Mouse (Mus musculus): ENCODE data around the gene Kdm5a. TPM values are rescaled to one million over a fixed set of nuclear protein-coding genes. Genes with fewer than 3 reads are reported as not detected.

Kdm5a gene
- polyA plus RNA-seq, 1 experiment from 2014 or later, result 15.9 TPM

DNA sequence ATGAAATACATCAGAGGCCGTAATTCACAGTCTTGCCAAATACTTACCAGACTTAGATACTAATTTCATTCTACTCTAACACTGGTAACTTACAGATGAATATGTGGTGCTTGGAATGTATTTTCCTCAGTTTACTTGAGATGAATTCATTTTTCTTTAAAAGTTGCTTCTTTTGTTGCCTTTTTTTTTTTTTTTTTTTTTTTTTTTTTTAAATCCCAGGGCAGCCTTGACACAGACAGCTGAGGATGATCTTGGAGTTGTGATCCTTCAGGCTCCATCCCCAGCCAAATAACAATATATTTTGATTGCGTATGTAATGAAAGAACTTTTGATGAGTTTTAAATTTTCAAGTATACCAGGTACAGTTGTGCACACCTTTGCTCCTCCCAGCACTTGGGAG is 1.8 kb upstream of the Kdm5a start:
- H3K27me3 ChIP-seq, result no peaks in the 10 kb centered on the region
- H3K36me3 ChIP-seq (replicated peaks), result peaks cover 6% of the 10 kb centered on the region
- H3K4me1 ChIP-seq (replicated peaks), result peaks cover 29% of the 10 kb centered on the region
- no peak overlapping the region for H3K4me3 ChIP-seq (replicated peaks)
- H3K4me2 ChIP-seq, result no peak overlapping the region
- no peak overlapping the region for H3K9ac ChIP-seq
- 91% methylated on average over 2 of the region's 2 CpGs for WGBS (ENCODE audit: insufficient replicate concordance)
- H3K9me3 ChIP-seq (replicated peaks), result no peaks in the 10 kb centered on the region
- ATAC-seq (ENCODE audit: insufficient read depth), result no peak
- no peak overlapping the region; the same call in 1 of the 2 replicates for H3K27ac ChIP-seq (replicated peaks)

DNA sequence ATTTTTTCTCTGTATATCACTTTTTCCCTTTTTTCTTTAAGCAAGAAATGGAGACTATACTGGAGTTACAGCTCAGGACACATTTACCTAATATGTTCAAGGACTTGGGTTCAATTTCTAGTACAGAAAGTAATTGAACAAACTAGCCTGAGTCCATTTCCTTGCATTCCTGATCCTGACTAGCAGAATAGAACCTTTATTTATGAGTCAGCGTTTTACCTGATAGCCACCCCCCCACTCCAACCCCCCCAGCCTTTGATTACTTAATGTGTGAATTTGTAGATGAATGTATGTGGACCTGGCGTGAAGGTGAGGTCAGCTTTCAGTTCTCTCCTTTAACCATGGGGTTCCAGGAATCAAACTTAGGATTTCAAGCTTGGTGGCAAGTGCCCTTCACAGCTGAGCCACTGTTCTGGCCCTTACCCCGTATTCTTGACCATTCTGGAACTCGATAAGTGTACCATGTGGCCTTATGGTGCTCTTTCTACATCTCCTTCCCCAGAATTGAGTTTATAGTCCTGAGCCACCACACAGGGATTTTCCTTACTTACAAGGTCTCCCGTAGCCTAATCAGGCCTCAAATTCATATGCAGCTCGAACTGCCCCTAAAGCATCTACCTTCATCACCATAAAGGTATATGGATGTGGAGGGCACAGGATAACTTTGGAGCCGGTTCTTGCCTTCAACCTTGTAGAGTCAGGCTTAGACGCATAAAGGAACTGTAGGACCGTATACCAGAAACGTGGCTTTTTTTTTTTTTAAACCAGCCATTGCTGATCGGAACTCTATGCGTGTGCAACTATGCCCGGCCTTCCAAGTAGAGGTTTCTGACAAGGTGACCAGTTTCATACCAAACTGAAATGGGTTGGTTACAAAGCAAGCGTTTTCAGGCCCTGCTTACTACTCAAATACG is 893 bp upstream of the Kdm5a start:
- no peaks in the 10 kb centered on the region for H3K9me3 ChIP-seq (replicated peaks)
- H3K27ac ChIP-seq (replicated peaks), result peak overlapping the region; percentile 94
- H3K4me2 ChIP-seq, result peak overlapping the region; percentile 80
- H3K36me3 ChIP-seq (replicated peaks), result peaks cover 15% of the 10 kb centered on the region
- H3K27me3 ChIP-seq, result no peaks in the 10 kb centered on the region
- ATAC-seq (ENCODE audit: insufficient read depth), result peak; percentile 6; the same call in 1 of the 2 replicates
- 15% methylated on average over 15 of the region's 15 CpGs for WGBS (ENCODE audit: insufficient replicate concordance)
- peak overlapping the region; percentile 88 for H3K9ac ChIP-seq
- peaks cover 26% of the 10 kb centered on the region for H3K4me1 ChIP-seq (replicated peaks)
- peak overlapping the region; percentile 99 for H3K4me3 ChIP-seq (replicated peaks)

DNA sequence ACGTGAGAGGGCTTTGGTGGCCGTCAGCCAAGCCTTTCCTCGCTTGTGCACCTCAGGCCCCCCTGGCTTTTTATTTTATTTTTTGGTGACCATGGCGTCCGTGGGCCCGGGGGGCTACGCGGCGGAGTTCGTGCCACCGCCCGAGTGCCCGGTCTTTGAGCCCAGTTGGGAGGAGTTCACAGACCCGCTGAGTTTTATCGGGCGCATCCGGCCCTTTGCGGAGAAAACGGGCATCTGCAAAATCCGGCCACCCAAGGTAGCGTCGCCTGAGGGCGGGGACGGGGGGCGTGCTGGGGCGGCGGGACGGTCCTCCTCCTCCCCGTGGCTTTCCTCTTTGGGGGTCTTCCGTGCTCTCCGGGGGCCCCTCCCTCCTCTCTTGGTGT is 590 bp downstream of the Kdm5a start:
- Histone ChIP-seq H3K27me3 (no peaks in the 10 kb centered on the region), H3K27ac (replicated peaks) (peak overlapping the region; percentile 94), H3K4me2 (peak overlapping the region; percentile 80), H3K4me1 (replicated peaks) (peaks cover 24% of the 10 kb centered on the region), H3K9me3 (replicated peaks) (no peaks in the 10 kb centered on the region), H3K36me3 (replicated peaks) (peaks cover 30% of the 10 kb centered on the region), H3K9ac (peak overlapping the region; percentile 88), H3K4me3 (replicated peaks) (peak overlapping the region; percentile 99)
- ATAC-seq (ENCODE audit: insufficient read depth), result peak; percentile 36
- WGBS (ENCODE audit: insufficient replicate concordance), result under 1% methylated on average over 31 of the region's 31 CpGs

DNA sequence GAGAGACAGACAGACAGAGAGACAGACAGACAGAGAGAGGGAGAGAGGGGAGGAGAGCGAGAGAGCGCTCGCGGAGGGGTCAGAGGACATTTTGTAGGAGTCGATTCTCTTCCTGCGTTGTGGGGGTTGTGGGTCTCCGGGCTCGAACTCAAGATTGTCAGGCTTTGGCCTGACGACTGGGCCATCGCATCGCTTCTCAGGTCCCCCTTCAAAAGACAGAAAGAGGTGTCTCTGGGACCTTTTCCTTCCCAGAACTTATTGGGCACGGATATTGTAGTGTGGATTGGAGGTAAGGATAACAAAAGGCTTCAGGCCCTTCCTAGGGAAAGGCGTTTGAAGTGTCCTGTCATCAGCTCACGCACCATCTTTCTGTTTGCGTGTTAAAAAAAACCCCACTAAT is 1.1 kb downstream of the Kdm5a start:
- peaks cover 35% of the 10 kb centered on the region for H3K36me3 ChIP-seq (replicated peaks)
- ATAC-seq (ENCODE audit: insufficient read depth), result no peak
- peak overlapping the region; percentile 94 for H3K27ac ChIP-seq (replicated peaks)
- peak overlapping the region; percentile 99 for H3K4me3 ChIP-seq (replicated peaks)
- H3K9ac ChIP-seq, result peak overlapping the region; percentile 88
- no peaks in the 10 kb centered on the region for H3K27me3 ChIP-seq
- peak overlapping the region; percentile 80 for H3K4me2 ChIP-seq
- H3K4me1 ChIP-seq (replicated peaks), result peaks cover 24% of the 10 kb centered on the region
- no peaks in the 10 kb centered on the region for H3K9me3 ChIP-seq (replicated peaks)
- WGBS (ENCODE audit: insufficient replicate concordance), result 2% methylated on average over 15 of the region's 15 CpGs

DNA sequence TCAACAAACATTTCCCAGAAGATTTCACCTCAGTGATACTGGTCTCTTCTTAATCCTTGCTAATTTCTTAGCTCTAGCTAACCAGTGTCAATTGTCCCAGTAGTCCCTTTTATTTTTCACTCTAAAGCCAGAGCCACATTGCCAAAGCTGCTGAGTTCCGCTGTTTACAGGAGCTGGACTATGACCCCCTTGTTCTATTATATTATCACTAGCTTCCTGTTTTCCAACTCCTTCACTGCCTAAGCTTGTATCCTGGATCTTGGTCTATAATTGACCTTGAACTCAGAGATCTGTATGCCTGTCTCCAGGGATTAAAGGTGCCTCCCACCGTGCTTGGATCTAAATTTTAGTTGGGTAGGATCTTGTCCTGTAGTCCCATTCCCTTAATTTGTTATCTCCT is 12.8 kb downstream of the Kdm5a start:
- no peaks in the 10 kb centered on the region for H3K4me1 ChIP-seq (replicated peaks)
- ATAC-seq (ENCODE audit: insufficient read depth), result no peak
- H3K4me2 ChIP-seq, result no peak overlapping the region
- H3K4me3 ChIP-seq (replicated peaks), result no peak overlapping the region
- 73% methylated on average over 2 of the region's 2 CpGs for WGBS (ENCODE audit: insufficient replicate concordance)
- H3K9me3 ChIP-seq (replicated peaks), result no peaks in the 10 kb centered on the region
- peaks cover 84% of the 10 kb centered on the region for H3K36me3 ChIP-seq (replicated peaks)
- H3K9ac ChIP-seq, result no peak overlapping the region
- H3K27me3 ChIP-seq, result no peaks in the 10 kb centered on the region
- no peak overlapping the region for H3K27ac ChIP-seq (replicated peaks)

DNA sequence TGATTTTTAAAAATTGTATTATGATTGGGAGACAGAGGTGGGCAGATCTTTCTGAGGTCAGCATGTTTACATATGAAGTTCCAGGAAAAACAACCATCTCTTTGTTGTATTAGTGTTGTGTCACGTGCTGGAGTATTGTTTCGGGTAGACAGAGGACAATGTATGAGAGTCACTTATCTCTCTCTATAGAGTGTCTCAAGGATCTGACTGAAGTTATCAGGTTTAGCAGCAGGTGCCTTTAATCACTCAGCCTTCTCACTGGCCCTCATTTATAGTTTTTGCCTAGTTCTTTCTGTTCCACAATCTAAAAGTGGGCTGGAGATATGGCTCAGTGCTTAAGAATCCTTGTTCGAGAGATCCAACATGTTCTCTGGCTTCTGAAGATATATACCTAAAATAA is 26.1 kb downstream of the Kdm5a start:
- Histone ChIP-seq H3K4me2 (no peak overlapping the region), H3K4me1 (replicated peaks) (0 out of 2 replicates have a peak, but pooled peaks cover 3% of the 10 kb centered on the region), H3K27me3 (no peaks in the 10 kb centered on the region), H3K9me3 (replicated peaks) (no peaks in the 10 kb centered on the region), H3K9ac (no peak overlapping the region), H3K4me3 (replicated peaks) (no peak overlapping the region), H3K27ac (replicated peaks) (no peak overlapping the region), H3K36me3 (replicated peaks) (peaks cover 80% of the 10 kb centered on the region)
- WGBS (ENCODE audit: insufficient replicate concordance), result 36% methylated on average over 3 of the region's 3 CpGs
- no peak for ATAC-seq (ENCODE audit: insufficient read depth)

DNA sequence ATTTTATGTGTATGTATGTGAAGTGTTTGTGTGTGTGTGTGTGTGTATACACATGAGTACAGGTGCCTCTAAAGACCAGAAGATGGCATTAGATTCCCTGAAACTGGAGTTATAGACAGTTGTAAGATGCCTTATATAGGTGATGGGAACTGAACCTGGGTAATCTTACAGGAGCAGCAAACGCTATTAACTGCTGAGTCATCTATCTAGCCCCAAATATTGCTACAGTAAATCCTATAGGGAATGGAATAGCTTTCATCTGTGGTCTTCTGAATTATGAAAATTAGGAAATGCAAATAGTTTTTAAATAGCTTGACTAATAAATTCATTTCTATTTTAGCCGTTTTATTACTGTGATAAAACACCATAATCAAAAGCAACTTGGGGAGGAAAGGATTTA is 28.9 kb downstream of the Kdm5a start:
- Histone ChIP-seq H3K27ac (replicated peaks) (no peak overlapping the region), H3K27me3 (no peaks in the 10 kb centered on the region), H3K36me3 (replicated peaks) (peaks cover 86% of the 10 kb centered on the region), H3K9ac (no peak overlapping the region), H3K4me3 (replicated peaks) (no peak overlapping the region), H3K4me2 (no peak overlapping the region), H3K4me1 (replicated peaks) (0 out of 2 replicates have a peak, but pooled peaks cover 3% of the 10 kb centered on the region), H3K9me3 (replicated peaks) (no peaks in the 10 kb centered on the region)
- no peak for ATAC-seq (ENCODE audit: insufficient read depth)
- WGBS (ENCODE audit: insufficient replicate concordance), result 75% methylated on average over 2 of the region's 2 CpGs

DNA sequence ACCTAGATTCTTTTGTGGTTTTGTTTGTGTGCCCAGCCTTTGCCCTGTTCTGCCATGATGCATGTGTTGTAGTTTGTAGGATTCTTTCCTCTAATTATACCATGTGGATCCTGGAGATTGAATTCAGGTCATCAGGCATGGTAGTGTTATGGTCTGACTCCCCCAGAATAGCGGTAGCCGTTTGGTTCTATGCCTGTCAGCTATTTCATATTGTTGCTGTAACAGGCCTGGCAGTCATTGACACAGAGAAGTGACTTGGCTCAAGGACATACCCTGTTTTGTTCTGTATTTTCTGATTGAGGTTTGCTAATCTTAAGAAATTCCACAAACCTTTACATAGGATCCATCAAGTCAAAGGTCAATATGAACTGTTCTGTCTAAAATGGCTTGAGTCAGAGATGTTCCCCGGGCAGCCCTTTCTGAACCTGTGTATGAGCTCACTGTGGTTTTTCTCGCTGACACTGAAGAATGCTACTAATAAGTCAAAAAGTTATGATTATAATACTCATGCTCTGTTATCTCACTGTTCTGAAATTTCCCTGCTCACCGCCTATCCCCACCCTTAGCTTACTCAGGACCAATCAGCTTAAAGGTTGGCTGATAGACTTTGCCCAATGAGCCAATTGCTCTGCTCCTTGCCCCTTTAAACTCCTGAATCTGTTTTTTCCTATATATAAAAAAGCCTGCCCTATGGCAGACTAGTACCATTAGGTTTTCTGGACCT is 31.9 kb downstream of the Kdm5a start:
- no peak for ATAC-seq (ENCODE audit: insufficient read depth)
- H3K4me2 ChIP-seq, result no peak overlapping the region
- H3K9me3 ChIP-seq (replicated peaks), result no peaks in the 10 kb centered on the region
- H3K36me3 ChIP-seq (replicated peaks), result peaks cover 82% of the 10 kb centered on the region
- no peak overlapping the region for H3K9ac ChIP-seq
- no peaks in the 10 kb centered on the region for H3K27me3 ChIP-seq
- no peak overlapping the region for H3K27ac ChIP-seq (replicated peaks)
- 0 out of 2 replicates have a peak, but pooled peaks cover 3% of the 10 kb centered on the region for H3K4me1 ChIP-seq (replicated peaks)
- WGBS (ENCODE audit: insufficient replicate concordance), result 79% methylated on average over 5 of the region's 5 CpGs
- no peak overlapping the region for H3K4me3 ChIP-seq (replicated peaks)

DNA sequence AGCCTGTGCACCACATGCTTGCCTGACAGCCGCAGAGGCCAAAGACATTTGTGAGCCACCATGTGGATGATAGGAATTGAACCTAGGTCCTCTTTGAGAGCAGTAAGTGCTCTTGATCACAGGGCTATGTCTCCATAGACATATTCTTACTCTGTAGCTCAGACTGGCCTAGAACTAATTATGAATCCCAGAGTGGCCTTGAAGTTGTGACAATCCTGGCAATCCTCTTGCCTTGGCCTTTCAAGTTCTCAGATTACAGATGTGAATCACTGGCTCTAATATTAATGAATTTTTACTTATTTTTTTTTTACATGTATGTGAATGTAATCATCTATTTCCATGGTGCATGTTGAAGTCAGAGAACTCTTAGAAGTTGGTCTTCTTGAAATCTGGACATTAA is 40.0 kb downstream of the Kdm5a start:
- Histone ChIP-seq H3K4me3 (replicated peaks) (no peak overlapping the region), H3K9me3 (replicated peaks) (no peaks in the 10 kb centered on the region), H3K4me2 (no peak overlapping the region), H3K27me3 (no peaks in the 10 kb centered on the region), H3K27ac (replicated peaks) (no peak overlapping the region), H3K9ac (no peak overlapping the region), H3K4me1 (replicated peaks) (no peaks in the 10 kb centered on the region), H3K36me3 (replicated peaks) (peaks cover 79% of the 10 kb centered on the region)
- ATAC-seq (ENCODE audit: insufficient read depth), result no peak
- WGBS (ENCODE audit: insufficient replicate concordance), result 89% methylated on average over 1 of the region's 1 CpGs

DNA sequence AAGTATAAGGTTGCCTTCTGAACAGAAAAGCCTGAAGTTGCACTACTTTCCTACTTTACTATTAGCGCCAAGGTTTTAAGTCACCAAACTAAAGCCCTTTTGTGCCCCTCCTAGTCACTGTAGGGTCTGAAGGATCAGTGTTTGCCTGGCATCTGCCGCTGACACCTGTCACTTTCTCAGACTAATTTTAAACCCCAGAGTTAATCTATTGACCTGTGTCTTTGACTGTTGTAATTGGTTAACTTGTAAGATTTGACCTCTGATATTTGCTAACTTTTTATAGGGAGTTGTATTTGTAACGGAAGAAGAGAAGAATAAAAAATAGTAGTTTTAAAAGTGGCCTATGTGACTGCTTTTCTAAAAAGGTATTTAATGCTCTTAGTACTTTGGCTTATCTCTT is 74.2 kb downstream of the Kdm5a start:
- Histone ChIP-seq H3K36me3 (replicated peaks) (peaks cover 64% of the 10 kb centered on the region), H3K4me1 (replicated peaks) (no peaks in the 10 kb centered on the region; the same call in 1 of the 2 replicates), H3K27me3 (no peaks in the 10 kb centered on the region), H3K9me3 (replicated peaks) (no peaks in the 10 kb centered on the region), H3K9ac (no peak overlapping the region), H3K4me3 (replicated peaks) (no peak overlapping the region), H3K4me2 (no peak overlapping the region), H3K27ac (replicated peaks) (no peak overlapping the region)
- WGBS (ENCODE audit: insufficient replicate concordance), result 79% methylated on average over 3 of the region's 3 CpGs
- no peak for ATAC-seq (ENCODE audit: insufficient read depth)

DNA sequence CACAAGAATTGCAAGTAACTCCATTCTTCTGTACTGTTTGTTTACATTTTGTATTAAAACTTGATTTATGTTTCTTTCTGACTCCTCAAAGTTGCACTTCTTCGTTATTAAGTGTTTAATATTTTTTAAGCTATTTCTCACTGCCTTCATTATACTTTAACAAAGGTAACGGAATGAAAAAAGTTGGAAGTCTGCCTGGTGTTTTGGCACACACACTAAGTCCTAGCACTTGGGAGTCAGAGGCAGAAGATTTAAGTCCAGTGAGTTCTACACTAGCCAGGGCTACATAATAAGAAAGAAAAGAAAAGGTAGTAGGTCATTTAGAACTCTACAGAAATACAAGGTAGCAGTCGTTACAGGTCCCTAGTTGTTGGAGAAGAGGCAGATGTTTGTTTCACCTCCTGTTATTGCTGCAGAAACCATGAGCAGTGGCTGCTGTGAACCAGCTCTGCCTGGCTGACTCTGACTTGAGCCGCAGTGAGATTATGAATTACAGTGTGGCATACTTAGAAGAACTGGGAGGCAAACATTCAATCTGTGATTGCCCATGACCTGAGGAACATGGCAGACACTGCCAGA is 78.3 kb downstream of the Kdm5a start:
- WGBS (ENCODE audit: insufficient replicate concordance), result 79% methylated on average over 4 of the region's 4 CpGs
- Histone ChIP-seq H3K36me3 (replicated peaks) (peaks cover 43% of the 10 kb centered on the region), H3K27ac (replicated peaks) (no peak overlapping the region), H3K4me2 (no peak overlapping the region), H3K9ac (no peak overlapping the region), H3K4me3 (replicated peaks) (no peak overlapping the region), H3K4me1 (replicated peaks) (no peaks in the 10 kb centered on the region; the same call in 1 of the 2 replicates), H3K27me3 (no peaks in the 10 kb centered on the region), H3K9me3 (replicated peaks) (no peaks in the 10 kb centered on the region)
- no peak for ATAC-seq (ENCODE audit: insufficient read depth)
